Mouse (Mus musculus): ENCODE measurements around the gene Atp6v0e. TPM values are rescaled to one million over a fixed set of nuclear protein-coding genes. Genes with fewer than 3 reads are reported as not detected.

The Atp6v0e gene
- polyA plus RNA-seq, 1 experiment: 348 TPM

DNA sequence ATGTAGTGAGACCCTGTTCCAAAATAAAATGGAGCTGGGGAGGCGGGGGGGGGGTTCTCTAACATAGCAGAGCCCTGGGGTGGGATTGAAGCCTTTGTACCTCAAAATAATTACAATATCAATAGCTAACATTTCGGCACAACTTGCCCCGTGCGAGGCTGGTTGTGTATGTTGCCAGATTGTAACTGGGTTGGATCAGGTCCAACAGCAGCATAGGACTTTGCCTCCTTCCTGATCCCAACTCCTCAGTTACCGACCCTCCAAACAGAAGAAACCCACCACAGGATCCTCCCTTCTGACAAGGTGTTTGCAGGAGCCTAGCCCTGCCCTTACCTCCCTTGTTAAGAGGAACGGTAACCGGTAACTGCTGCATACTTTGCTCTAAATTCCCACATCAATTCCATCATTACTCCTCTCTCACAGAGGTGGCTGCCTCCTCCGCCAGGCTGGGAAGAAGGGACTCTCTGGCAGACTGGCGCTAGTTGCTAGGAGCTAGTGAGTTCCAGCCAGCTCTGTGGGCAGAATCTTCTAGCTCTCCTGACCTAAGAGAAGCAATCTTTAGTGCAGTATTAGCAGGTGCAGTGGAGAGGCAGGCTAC is 46.1 kb downstream of the Atp6v0e start:
- Histone ChIP-seq H3K27ac (replicated peaks; ENCODE audit: low read depth, low read length) (no peak overlapping the region), H3K4me3 (ENCODE audit: insufficient read depth, low read depth, low read length) (no peak overlapping the region)

DNA sequence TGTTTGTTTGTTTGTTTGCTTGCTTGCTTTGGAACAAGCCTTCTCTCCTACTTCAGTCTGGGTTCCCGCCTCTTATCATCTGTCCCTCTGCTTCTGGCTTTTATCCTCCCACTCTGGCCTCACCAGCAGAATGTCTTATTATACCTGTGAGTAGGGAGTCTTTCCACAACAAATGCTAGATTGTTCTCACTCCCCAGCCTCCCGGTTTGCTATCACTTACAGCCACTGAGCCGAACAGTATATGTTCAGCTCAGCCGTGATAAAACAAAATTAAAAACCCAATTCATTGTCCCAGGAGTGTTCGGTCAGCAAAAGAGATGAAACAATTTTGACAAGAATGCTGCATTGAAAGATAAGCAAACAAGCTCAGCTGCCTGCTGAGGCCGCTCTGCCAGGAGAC is 47.0 kb downstream of the Atp6v0e start:
- Histone ChIP-seq H3K4me1 (ENCODE audit: control insufficient read depth, insufficient read depth, insufficient read length, low read length) (no peaks in the 10 kb centered on the region; the same call in 1 of the 2 replicates), H3K27ac (replicated peaks; ENCODE audit: low read depth, low read length) (no peak overlapping the region), H3K4me3 (ENCODE audit: insufficient read depth, low read depth, low read length) (no peak overlapping the region)

More for the DNA sequence above, 46.1 kb downstream of the Atp6v0e start:
- H3K4me1 ChIP-seq (ENCODE audit: control insufficient read depth, insufficient read depth, insufficient read length, low read length): no peaks in the 10 kb centered on the region

DNA sequence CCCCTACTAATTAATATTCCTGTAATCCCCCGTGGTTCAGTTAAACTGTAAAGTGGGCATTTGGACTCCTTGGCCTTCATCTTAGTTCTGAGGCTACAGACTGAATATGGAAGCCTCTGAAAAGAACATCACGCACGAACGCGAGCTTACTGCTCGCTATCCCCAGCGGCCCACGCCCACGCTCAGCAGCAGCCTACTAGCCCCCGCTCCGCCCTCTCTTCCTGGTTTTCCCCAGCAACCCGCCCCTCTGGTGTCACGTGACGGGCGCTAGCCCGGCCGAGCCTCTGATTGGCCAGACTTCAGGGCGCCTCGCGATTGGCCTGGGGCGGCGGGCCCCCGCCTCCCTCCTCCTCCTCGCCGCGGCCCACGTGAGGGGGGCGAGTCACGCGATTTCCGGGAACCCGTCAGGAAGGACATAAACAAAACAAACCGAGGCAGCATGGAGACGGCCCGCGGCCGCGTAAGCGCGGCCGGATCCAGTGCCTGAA is 52.3 kb downstream of the Atp6v0e start, which contains the start of gene Crebrf:
Gene Crebrf, plus strand, starts transcription at position 380 of the 488 bp plus-strand sequence.
- Histone ChIP-seq H3K4me3 (ENCODE audit: insufficient read depth, low read depth, low read length) (peak within 1 kb of the TSS; percentile 89), H3K27ac (replicated peaks; ENCODE audit: low read depth, low read length) (peak within 1 kb of the TSS; percentile 87), H3K4me1 (ENCODE audit: control insufficient read depth, insufficient read depth, insufficient read length, low read length) (no peaks in the 10 kb centered on the region; the same call in 1 of the 2 replicates)

DNA sequence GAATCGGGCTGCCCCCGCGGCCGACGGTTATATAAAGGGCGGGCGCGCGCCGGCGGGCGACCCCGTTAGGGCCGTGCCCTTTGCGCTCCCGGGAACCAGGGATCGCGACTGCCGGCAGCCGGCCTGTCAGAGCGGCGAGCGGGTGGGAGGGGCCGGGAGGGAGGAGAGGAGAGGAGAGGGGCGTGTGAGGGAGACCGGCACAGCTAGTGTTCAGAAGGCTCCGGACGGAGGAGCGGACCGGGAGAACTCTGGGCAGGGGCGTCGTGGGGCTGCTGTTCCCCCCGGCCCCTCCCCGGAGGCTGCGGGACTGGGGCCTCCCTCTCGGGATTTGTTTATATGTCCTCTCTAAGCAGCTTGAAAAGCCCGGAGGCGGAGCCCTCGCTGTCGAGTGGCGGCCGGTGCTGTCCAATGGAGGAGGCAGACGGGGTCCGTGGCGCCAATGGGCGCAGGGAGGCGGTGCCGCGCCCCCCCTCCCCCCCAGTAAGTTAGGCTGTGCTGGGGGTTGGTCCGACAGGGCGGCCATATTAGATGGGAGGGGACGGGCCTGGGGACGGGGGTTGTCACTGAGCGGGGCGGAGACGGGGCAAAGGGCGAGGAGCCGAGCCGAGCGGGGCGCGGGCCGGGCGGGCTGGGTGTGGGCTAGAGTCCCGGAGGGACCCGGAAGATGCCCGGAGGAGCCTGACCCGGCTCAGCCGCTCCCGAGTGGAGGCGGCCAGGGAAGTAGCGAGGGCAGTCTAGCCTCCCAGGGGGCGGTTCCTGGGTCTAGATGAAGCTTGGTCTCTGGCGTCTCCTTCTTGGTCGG is 53.1 kb downstream of the Atp6v0e start:
- Histone ChIP-seq H3K4me1 (ENCODE audit: control insufficient read depth, insufficient read depth, insufficient read length, low read length) (no peaks in the 10 kb centered on the region; the same call in 1 of the 2 replicates), H3K27ac (replicated peaks; ENCODE audit: low read depth, low read length) (peak overlapping the region; percentile 87), H3K4me3 (ENCODE audit: insufficient read depth, low read depth, low read length) (peak overlapping the region; percentile 89)

DNA sequence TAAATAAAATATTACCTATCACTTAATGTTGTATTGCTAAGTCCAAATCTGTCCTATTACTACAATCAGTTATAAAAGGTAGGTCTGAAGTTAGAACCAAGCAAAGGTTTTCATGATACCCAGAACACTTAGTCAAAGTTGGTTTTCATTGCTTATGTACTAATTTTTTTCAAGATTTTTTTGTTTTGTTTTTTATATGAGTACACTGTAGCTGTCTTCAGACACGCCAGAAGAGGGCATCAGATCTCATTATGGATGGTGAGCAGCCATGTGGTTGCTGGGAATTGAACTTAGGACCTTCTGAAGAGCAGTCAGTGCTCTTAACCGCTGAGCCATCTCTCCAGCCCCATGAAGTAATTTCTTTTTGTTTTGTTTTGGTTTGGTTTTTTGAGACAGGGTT is 54.8 kb downstream of the Atp6v0e start:
- no peak overlapping the region for H3K4me3 ChIP-seq (ENCODE audit: insufficient read depth, low read depth, low read length)
- no peak overlapping the region for H3K27ac ChIP-seq (replicated peaks; ENCODE audit: low read depth, low read length)
- H3K4me1 ChIP-seq (ENCODE audit: control insufficient read depth, insufficient read depth, insufficient read length, low read length): no peaks in the 10 kb centered on the region; the same call in 1 of the 2 replicates

DNA sequence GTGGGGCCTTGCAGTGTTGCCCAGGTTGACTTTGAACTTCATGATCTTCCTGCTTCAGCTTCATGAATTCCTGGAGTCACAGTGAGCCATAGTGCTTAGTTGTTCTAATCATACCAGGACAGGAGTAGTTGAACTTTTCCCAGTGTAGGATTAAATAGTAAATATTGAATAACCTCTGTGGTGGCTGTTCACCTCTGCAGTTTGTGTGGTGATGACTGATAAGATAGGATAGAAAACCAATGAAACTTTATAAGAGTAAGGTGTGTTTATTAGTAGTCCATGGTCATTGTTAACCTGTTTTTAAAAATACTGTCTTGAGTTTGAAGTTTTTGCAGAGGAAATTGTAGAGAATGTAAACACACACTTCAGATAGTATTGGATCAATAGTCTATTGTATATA is 56.4 kb downstream of the Atp6v0e start:
- Histone ChIP-seq H3K4me3 (ENCODE audit: insufficient read depth, low read depth, low read length) (no peak overlapping the region), H3K4me1 (ENCODE audit: control insufficient read depth, insufficient read depth, insufficient read length, low read length) (no peaks in the 10 kb centered on the region; the same call in 1 of the 2 replicates), H3K27ac (replicated peaks; ENCODE audit: low read depth, low read length) (no peak overlapping the region)

DNA sequence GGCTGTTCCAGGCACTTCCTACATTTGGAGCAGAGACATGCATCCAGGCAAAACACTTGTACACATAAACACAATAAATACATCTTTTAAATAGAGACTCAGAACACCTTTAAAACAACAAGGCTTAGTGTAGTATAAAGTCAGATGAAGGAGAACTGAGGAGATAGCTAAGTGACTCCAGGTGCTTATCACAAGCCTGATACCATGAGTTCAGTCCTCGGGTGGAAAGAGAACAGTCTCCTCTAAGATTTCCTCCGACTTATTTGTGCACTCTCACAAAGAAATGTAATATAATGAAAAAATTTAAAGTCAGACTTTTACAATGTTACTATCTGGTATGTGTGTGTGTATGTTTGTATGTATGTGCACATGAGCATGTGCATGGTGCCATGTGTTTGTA is 58.8 kb downstream of the Atp6v0e start:
- Histone ChIP-seq H3K27ac (replicated peaks; ENCODE audit: low read depth, low read length) (no peak overlapping the region), H3K4me3 (ENCODE audit: insufficient read depth, low read depth, low read length) (no peak overlapping the region), H3K4me1 (ENCODE audit: control insufficient read depth, insufficient read depth, insufficient read length, low read length) (no peaks in the 10 kb centered on the region; the same call in none of the 2 replicates)

DNA sequence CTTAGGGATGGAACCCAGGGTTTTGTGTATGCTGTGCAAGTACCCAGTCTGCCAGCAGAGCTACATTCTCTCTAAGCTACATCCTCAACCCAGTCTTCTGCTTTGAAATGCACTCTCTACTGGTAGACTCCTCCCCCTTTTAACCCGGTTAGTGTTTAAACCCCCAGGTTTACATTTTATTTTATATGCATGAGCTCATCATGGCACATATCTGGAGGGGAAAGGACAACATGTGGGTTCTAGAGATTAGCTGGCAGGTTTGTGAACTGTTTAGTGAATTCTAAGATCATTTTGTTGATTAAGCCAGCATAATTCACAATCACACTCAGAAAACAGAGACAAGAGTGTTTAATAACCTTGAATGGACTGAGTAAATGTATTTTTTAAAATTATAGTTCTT is 61.8 kb downstream of the Atp6v0e start:
- no peak overlapping the region for H3K27ac ChIP-seq (replicated peaks; ENCODE audit: low read depth, low read length)
- peaks cover 8% of the 10 kb centered on the region for H3K4me1 ChIP-seq (ENCODE audit: control insufficient read depth, insufficient read depth, insufficient read length, low read length)
- H3K4me3 ChIP-seq (ENCODE audit: insufficient read depth, low read depth, low read length): no peak overlapping the region

DNA sequence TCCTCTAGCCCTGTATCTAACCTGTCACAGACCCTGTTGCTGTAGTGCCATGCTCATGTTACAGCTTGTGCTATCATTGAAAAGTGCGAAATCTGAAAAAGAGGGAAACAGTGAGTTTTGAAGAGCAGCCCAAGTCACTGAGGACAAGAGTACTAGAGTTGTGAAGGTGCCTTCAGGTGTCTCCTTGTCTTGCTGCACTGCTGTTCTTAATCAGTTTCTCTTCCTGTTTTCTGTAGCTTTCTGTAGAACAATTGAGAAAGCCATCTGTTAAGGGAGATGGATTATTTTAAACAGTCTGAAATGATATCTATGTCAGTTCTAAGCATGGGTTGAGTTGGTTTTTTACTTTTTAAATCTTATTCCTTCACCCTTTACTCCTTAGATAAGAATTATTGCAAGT is 63.6 kb downstream of the Atp6v0e start:
- H3K4me1 ChIP-seq (ENCODE audit: control insufficient read depth, insufficient read depth, insufficient read length, low read length): peaks cover 8% of the 10 kb centered on the region
- no peak overlapping the region for H3K4me3 ChIP-seq (ENCODE audit: insufficient read depth, low read depth, low read length)
- H3K27ac ChIP-seq (replicated peaks; ENCODE audit: low read depth, low read length): no peak overlapping the region

DNA sequence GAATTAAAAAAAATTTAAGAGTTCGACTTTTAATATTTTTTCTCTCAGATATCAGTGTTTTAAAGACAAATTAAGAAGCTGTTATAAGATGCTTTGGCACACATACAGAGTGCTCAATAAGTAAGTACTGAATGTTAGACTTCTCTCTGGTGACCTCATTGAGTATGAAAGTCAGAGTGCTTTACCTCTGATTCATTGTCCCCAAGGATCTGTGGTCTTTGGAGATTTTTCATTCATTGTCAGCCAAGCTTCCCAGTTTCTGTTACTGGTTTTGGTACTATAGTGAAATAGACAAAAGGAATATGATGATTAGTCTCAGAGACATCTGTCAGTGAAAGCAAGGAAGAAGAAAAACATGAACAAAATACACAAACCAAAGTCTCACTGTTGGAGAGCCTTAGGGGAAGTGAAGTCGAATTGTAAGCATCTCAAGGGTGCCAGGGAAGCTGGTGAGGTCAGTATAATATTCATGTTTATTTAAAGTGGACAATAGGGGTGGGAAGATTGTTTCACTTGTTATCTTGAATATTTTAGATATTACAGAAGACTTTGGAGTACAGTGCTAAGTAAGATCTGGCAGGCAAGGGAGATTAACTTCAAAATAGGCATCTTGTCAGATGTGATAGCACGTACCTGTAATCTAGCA is 64.2 kb downstream of the Atp6v0e start:
- no peak overlapping the region for H3K27ac ChIP-seq (replicated peaks; ENCODE audit: low read depth, low read length)
- peaks cover 8% of the 10 kb centered on the region for H3K4me1 ChIP-seq (ENCODE audit: control insufficient read depth, insufficient read depth, insufficient read length, low read length)
- no peak overlapping the region for H3K4me3 ChIP-seq (ENCODE audit: insufficient read depth, low read depth, low read length)

DNA sequence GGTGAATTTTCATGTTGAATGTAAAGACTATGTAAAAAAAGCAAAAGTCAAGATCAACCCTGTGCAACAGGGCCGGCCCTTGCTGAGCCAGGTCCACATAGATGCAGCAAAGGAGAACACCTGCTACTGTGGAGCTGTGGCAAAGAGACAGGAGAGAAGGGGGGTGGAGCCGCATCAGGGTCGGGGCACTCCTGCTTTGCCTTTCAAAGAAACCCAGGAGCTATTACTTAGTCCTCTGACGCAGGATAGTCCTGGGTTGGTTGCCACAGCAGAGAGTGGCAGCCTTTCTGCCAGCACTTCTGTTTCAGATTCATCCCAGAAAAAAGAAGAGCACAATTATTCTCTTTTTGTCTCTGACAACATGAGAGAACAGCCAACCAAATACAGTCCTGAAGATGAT is 79.5 kb downstream of the Atp6v0e start:
- H3K4me1 ChIP-seq (ENCODE audit: control insufficient read depth, insufficient read depth, insufficient read length, low read length): no peaks in the 10 kb centered on the region
- no peak overlapping the region for H3K4me3 ChIP-seq (ENCODE audit: insufficient read depth, low read depth, low read length)
- no peak overlapping the region for H3K27ac ChIP-seq (replicated peaks; ENCODE audit: low read depth, low read length)

DNA sequence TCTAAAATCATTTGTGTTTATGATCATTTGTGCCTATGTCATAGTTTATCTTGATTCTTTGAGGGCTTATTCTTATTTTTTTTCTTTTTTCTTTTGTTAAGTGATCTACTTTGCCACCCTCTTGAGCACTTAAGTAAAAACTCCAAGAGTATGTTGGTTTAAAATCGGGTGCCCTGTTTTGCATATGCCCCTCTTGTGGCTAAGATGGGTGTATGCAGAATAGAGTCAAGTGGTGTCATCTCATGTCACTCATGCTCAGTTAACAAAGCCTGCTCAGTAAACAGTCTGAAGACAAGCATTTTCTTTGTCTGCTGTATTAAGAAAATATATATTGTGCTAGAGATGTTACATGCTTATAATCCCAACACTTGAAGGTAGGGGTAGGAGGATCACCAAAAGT is 80.3 kb downstream of the Atp6v0e start:
- Histone ChIP-seq H3K4me1 (ENCODE audit: control insufficient read depth, insufficient read depth, insufficient read length, low read length) (no peaks in the 10 kb centered on the region), H3K4me3 (ENCODE audit: insufficient read depth, low read depth, low read length) (no peak overlapping the region), H3K27ac (replicated peaks; ENCODE audit: low read depth, low read length) (no peak overlapping the region)

All from brown adipose tissue, adult 24 weeks (tissue).